Mouse (Mus musculus) neutrophil, adult 5-6 weeks (primary cell): ENCODE measurements around the gene Rpl23a. TPM values are rescaled to one million over a fixed set of nuclear protein-coding genes. Genes with fewer than 3 reads are reported as not detected.
A peak's percentile ranks its signal among the peaks of the same experiment; 100 is the strongest.
"Not testable (repeated sequence)": the region's sequence is repeated elsewhere in the genome, so short reads cannot be mapped to it uniquely, and the experiment has no call there.

Experiments
- ATAC-seq: fragments of 151-379, 151-347 bp; 2 replicates; pipeline ENCODE4 v1.8.0; 2017; ENCODE audit warnings: mild to moderate bottlenecking, moderate TSS enrichment; ENCODE audit not compliant: insufficient number of reproducible peaks, poor library complexity, low FRiP score, severe bottlenecking; ENCODE audit errors: extremely low read depth
- total RNA-seq: library from RNA; stranded (forward); fragments of 200-1000 nt; gene quantifications from 2 replicates; pipeline ENCODE4 v1.2.3, GENCODE M21; 2017

The Rpl23a gene
- total RNA-seq, 1 experiment from 2014 or later = 1,363 TPM

DNA sequence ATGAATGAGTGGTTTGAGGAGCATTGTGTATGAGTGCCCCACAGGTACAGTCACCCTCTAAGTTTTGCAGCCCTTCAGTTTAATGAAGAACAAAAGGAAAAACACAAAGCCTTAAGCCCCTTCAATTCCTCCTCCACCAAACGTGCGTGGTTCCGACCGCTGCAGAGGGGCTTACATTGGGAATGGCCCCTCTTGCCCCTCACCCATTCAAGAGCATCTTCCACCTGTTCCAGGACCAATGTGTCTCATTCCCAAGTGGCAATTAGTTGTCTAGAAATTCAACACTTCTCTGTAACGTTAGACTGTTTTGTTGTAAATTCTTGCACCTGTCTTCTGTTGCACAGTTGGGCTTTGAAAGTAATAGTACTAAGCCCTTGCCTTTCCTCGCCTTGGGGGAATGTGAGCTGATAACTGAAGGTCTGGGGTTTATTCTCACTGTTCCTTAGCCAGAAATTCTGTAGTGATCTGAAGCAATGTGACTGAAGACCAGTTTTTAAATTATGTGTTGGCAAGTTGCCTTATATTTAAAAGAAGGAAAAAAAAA lies 27.2 kb downstream of the Rpl23a start:
- ATAC-seq = no peak

DNA sequence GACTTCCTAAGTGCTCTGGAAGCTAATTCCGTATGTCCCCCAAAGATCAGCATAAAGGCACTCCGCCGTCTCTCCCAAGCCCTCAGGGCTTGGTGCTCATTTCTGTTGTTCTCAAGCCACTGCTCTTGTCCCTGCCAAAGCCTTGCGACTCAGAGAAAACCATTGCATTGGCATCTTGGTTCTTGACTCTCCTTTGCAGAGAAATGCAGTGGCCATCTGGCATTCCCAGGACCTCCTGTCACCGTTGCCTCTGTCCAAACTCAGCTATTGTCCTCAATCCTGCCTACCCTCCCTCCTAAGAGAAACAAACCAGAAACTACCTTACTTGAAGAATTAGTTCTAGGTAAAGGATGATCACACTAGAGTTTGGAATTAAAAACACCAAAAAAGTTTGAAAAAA lies 27.7 kb downstream of the Rpl23a start:
- no peak for ATAC-seq

DNA sequence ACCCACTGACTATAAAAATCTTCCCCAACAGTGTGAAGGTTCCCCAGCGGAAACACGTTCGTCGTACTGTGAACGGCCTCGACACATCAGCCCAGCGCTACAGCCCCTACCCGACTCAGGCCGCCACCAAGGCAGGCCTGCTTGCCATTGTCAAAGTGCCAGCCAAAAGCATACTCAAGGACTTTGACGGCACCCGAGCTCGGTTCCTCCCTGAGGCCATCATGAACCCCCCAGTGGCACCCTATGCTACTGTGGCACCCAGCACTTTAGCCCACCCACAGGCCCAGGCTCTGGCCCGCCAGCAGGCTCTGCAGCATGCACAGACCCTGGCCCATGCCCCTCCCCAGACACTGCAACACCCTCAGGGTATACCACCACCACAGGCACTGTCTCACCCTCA lies 29.6 kb downstream of the Rpl23a start:
- ATAC-seq = no peak

DNA sequence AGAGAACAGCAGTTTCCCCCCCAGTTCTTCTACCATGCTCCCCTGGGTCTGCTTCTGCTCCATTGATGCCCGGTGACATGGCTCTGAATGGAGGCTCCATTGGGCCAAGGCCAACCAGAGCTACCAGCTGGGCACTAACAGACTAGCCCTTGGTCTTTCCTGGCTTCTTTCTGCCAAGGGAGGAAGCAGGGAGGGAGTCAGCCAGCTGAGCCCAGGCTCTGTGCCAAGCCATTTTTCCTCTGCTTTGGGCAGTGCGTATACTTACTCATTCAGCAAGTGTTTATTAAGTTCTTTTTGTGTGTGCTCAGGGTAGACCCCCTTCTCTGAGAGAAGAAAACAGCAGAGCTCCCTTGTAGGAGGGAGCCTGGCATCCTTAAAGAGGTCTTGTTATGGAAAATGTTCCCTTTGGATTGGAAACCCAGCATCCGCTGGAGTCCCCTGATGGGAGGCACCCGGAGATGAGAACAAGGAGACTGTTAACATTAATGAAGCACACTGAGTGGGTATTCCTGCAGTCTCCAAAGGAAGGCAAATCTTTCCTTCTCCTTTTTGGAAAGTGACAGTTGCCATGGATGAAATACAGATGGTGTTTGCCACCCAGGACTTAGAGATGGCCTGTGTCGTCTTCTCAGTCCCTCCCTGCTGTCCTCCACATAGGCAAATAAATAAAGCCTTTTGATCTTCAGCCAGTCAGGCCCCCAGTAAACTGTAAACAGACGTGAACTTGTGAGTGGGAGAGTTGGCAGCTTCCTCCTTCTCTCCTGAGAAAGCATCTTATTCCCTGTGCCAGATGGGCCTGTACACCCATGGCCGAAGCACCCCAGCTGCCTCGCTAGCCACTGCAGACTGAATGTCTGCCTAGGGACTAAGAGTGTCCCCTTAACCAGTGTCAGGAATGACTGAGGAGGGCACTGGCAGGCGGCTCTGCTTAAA lies 30.8 kb downstream of the Rpl23a start:
- ATAC-seq = no peak

DNA sequence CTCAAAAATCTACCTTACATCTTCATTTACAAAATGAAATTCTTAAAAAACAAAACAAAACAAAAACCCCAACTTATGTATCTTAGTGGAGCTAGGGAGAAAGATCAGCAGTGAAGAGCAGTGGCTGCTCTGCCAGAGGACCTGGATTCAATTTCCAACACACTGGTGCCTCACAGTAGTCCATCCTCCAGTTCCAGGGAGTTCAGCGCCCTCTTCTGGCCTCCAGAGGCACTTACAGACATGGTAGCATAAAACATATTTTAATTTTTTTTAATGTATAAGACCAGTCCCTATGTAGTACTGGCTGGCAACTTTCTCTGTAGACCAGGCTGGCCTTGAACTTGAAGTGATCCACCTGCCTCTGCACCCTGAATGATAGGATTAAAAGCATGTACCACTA lies 32.2 kb downstream of the Rpl23a start:
- peak; percentile 25; the same call in 1 of the 2 replicates for ATAC-seq

DNA sequence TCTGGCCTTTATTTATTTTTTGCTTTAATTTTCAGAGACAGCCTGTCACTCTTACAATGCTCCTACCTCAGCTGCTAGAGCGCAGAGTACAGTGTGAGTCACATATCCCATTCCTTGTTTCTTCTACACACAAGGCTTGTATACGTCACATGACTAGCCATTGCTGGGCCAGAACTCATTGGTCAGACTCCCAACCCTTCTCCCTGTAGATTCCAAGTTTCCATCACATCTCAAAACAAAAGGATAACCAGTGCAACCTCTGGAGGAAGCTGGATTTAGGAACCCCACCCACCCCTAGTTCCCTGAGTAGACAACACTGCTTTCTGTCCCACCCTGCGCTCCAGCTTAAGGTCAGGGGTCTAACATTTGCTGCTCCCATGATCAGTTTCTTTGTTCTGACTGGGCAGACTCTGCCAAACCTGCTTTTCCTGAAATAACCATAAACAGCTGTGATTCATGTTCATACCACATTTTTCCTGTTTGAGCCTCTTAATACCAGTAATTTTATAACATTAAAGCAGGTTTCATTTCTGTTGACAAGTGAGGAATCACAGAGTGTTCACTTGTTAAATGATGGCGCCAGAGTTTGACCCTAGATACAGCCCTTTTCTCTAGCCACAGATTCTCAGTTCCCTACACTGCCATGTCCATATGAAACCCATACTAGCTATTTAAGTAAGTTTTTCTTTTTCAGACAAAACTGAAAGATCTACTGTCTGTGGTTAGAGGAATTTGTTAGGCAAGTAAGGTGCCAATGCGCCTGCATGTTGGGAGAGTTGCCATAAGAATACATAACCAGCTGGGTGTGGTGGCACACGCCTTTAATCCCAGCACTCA lies 36.5 kb downstream of the Rpl23a start:
- ATAC-seq = no peak

DNA sequence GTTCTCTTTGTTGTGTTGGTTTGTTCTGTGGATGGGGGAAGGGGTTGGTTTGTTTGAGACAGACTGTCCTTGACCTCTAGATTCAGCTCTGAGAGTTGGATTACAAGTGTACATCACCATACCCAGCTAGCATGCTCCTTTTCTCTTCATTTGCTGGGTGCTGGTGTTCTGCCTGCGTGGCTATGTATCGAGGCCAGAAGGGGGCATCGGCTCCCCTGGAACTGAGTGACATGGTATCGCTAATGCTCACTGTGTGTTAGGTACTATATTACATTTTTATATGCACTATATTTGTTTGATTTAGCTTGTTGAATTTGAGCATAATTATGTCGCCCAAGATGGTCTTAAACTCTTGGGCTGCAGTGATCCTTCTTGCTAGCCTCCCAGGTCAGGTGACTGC lies 37.2 kb downstream of the Rpl23a start:
- no peak for ATAC-seq

DNA sequence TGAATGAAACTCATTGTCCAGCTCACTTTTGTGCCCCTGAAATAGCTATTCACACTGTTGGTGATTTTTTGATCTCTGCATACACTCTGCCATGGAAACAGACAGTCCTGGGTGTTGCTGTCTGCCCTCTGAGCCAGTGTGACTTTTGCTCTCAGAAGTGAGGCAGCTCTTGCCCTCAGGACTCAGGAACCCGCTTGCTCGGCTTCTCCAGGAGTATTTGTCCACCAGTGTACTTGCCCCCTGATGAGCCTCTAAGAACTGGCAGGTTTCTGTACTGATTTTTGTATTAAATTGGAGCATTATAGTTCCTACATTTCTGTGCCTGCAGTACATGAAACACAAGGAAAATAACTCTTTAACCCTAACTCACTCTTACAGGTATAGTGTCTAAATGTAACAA lies 39.9 kb downstream of the Rpl23a start:
- no peak for ATAC-seq

DNA sequence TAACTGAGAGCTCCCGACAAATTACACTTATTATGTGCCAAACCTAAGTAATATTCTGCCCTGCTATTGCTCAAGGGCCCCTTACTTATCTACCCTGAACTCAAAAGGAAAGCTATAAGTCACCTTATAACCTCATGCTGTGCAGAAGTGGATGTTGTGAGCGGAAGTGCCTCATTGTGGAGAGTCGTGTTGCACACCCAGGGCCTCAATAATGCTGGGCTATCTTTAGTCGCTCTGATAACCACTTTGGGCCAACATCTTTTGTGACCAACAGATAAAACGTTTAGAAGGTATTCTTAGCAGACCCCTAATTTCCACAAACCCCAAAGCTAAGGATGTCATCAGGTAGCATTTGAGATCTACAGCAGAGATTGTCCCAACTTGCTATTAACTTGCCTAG lies 42.7 kb downstream of the Rpl23a start:
- no peak for ATAC-seq

DNA sequence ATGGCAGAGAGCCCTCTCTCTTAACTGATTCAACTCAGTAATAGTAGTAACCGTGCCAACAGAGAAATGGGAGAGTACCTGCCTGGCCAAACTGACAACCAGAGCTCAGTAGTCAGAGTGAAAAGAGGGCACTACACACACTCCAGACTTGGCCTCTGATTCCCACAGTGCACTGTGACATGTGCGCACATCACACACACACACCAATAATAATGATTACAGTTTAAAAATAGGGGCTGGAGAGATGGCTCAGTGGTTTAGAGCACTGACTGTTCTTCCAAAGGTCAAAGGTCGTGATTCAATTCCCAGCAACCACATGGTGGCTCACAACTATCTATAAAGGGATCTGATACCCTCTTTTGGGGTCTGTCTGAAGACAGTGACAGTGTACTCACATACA lies 45.4 kb downstream of the Rpl23a start:
- no peak for ATAC-seq

DNA sequence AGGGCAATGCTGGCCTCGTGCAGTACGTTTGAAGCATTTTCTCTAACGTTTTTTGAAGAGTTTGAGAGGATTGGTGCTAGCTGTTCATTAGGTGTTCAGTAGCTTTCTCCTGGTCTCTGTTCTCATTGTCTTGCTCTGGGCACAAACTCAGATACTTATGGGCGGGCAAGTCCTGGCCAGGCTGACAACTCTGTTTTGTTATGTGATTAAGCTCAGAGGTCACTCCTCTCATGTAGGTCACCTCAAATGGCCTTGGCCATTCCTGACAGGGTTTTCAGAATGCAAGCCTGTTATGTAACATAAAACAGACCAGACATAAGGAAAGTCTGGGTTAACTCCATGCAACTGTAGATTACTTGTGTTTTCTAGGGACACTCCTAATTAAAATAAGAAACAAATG lies 45.8 kb downstream of the Rpl23a start:
- ATAC-seq = no peak

DNA sequence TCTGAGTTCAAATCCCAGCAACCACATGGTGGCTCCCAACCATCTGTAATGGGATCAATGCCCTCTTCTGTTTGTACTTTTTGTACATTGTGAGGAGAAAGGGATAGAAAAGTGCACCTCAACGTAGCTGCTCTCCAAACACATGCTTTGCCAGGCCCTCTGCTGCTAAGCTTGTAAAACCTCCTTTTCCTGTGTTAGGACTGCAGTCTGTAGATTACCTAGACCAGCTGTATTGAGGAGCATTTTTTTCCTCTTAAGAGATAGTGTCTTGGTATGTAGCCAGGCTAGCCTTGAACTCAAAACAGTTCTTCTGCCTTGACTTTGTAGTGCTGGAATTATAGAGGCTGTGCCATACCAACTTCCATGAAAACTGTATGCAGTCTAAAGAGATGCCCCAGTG lies 47.3 kb downstream of the Rpl23a start:
- ATAC-seq = no peak

DNA sequence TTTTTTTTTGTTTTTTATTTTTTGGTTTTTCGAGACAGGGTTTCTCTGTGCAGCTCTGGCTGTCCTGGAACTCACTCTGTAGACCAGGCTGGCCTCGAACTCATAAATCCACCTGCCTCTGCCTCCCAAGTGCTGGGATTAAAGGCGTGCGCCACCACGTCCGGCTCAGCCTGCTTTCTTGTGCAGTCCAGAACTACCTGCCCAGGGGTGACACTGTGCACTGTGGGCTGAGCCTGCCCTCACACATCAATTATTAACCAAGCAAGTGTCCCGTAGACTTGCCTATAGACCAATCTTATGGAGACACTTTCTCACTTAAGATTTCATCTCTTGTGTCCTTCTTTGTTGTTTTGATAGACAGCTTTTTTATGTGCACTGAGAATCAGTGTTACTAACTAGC lies 48.1 kb downstream of the Rpl23a start:
- ATAC-seq = not testable (repeated sequence)

DNA sequence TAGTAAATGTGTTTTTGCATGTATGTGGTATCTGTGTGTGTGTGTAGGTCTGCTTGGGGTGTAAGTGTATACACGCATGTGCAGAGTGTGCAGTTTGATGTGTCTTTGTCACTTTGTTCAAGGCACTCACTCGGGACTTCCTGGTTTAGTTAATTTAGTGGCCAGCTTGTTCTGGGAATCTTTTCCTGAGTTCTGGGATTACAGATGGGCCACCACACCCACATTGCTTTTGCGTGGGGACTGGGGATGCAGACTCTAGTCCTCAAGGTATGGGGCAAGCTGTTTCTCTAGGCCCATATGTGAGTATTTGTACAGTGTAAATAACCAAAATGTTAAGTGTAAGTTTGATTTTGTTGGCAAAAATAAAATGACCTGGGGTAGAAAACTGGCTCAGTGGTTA lies 49.0 kb downstream of the Rpl23a start:
- ATAC-seq = no peak

DNA sequence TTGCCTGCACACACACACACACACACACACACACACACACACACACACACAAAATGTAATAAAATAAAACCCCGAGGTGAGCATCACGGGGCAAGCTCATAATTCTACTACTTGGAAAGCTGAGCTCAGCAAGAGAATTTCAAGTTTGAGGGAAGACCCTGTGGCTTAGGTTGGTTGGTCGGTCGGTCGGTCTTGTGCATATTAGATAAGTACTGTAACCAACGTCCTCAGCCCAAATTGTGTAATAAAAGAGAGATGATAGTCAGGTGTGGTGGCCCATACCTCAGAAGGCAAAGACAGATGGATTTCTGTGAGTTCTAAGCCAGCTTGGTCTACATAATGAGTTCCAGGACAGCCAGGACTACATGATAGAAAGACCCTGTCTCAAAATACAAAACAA lies 49.5 kb downstream of the Rpl23a start:
- ATAC-seq = no peak

Other genes with a start within 250 kb of the Rpl23a start
- 87.8 and 113 TPM in 2 replicates for gene Phf12, start 200.8 kb downstream of the Rpl23a start, total RNA-seq
- gene Dhrs13, start 151.3 kb downstream of the Rpl23a start, total RNA-seq = 0.61 and 1.2 TPM in 2 replicates
- gene Flot2, start 145.7 kb downstream of the Rpl23a start, total RNA-seq = 22.8 and 23.2 TPM in 2 replicates
- gene Eral1, start 103.2 kb downstream of the Rpl23a start, total RNA-seq = 12.8 and 14.9 TPM in 2 replicates
- 9.5 and 9.6 TPM in 2 replicates for gene Fam222b, start 88.9 kb downstream of the Rpl23a start, total RNA-seq
- gene Traf4, start 18.0 kb downstream of the Rpl23a start, total RNA-seq = 9.9 and 12.5 TPM in 2 replicates
- gene Nek8, start 6.9 kb downstream of the Rpl23a start, total RNA-seq = 14.1 and 16.1 TPM in 2 replicates
- gene Tlcd1, start 6.9 kb downstream of the Rpl23a start, total RNA-seq = 5.4 and 6.1 TPM in 2 replicates
- not detected in 2 replicates for gene Rab34, start 4.8 kb upstream of the Rpl23a start, total RNA-seq
- 0.74 TPM in 1 of 2 replicates, not detected in the other for gene Proca1, start 9.8 kb upstream of the Rpl23a start, total RNA-seq
- 40.2 and 48.6 TPM in 2 replicates for gene Sdf2, start 62.2 kb upstream of the Rpl23a start, total RNA-seq
- 53.5 and 61.2 TPM in 2 replicates for gene Supt6, start 62.4 kb upstream of the Rpl23a start, total RNA-seq
- 97.4 and 102 TPM in 2 replicates for gene 2610507B11Rik, start 78.2 kb upstream of the Rpl23a start, total RNA-seq
- 4.1 and 4.8 TPM in 2 replicates for gene BC030499, start 107.3 kb upstream of the Rpl23a start, total RNA-seq
- gene Spag5, start 117.9 kb upstream of the Rpl23a start, total RNA-seq = 0.37 and 0.93 TPM in 2 replicates
- gene Aldoc, start 139.4 kb upstream of the Rpl23a start, total RNA-seq = 1.7 and 2.9 TPM in 2 replicates
- 17.2 and 21.1 TPM in 2 replicates for gene Pigs, start 144.8 kb upstream of the Rpl23a start, total RNA-seq
- 62.9 and 76.7 TPM in 2 replicates for gene Unc119, start 159.9 kb upstream of the Rpl23a start, total RNA-seq
- gene Foxn1, start 203.0 kb upstream of the Rpl23a start, total RNA-seq = not detected in 2 replicates
- gene Slc13a2, start 238.6 kb upstream of the Rpl23a start, total RNA-seq = 0.25 and 0.47 TPM in 2 replicates